Mouse (Mus musculus): ENCODE measurements at regions not wholly inside any gene's neighbourhood (a gene's known extent, or its start where the extent isn't known, plus 50 kb on each side); places are given as distances from the start of the nearest gene placed in this dataset.

GRCm38 (mm10) chr2:159981694-159982093 is 352.3 kb downstream of the Gm826 start:
- Histone ChIP-seq H3K4me2 (replicated peaks; ENCODE audit: low read depth, low read length, severe bottlenecking) (no peak overlapping the region), H3K9me3 (ENCODE audit: control insufficient read depth, low read length) (no peaks in the 10 kb centered on the region), H3K4me3 (replicated peaks; ENCODE audit: low read length) (no peak overlapping the region), H3K9ac (ENCODE audit: low read depth, low read length, severe bottlenecking) (no peak overlapping the region), H3K4me1 (ENCODE audit: control insufficient read depth, insufficient read depth, low read length) (no peaks in the 10 kb centered on the region), H3K36me3 (ENCODE audit: control insufficient read depth, insufficient read depth, low read length) (no peaks in the 10 kb centered on the region), H3K27me3 (ENCODE audit: control insufficient read depth, insufficient read depth, low read length) (no peaks in the 10 kb centered on the region), H3K27ac (replicated peaks; ENCODE audit: low read depth, low read length) (no peak overlapping the region)
- ATAC-seq (ENCODE audit: low FRiP score, low read depth) (no peak), DNase-seq (ENCODE audit: low spot score) (no peak)
- no peak for TF ChIP-seq POLR2A (IDR thresholded peaks at IDR 0.05; ENCODE audit: borderline replicate concordance, extremely low read depth, insufficient read depth, insufficient read length)
- 88% methylated on average over 3 of the region's 3 CpGs for WGBS

GRCm38 (mm10) chr2:159950369-159950768 is 383.6 kb downstream of the Gm826 start:
- DNase-seq (ENCODE audit: low spot score) (peak; percentile 17), ATAC-seq (ENCODE audit: low FRiP score, low read depth) (no peak)
- Histone ChIP-seq H3K36me3 (ENCODE audit: control insufficient read depth, insufficient read depth, low read length) (no peaks in the 10 kb centered on the region), H3K4me2 (replicated peaks; ENCODE audit: low read depth, low read length, severe bottlenecking) (no peak overlapping the region), H3K27ac (replicated peaks; ENCODE audit: low read depth, low read length) (0 out of 2 replicates have a peak overlapping the region, but pooled peaks have one; percentile 21), H3K4me1 (ENCODE audit: control insufficient read depth, insufficient read depth, low read length) (no peaks in the 10 kb centered on the region), H3K4me3 (replicated peaks; ENCODE audit: low read length) (no peak overlapping the region), H3K9me3 (ENCODE audit: control insufficient read depth, low read length) (no peaks in the 10 kb centered on the region), H3K27me3 (ENCODE audit: control insufficient read depth, insufficient read depth, low read length) (no peaks in the 10 kb centered on the region), H3K9ac (ENCODE audit: low read depth, low read length, severe bottlenecking) (no peak overlapping the region)
- TF ChIP-seq POLR2A (IDR thresholded peaks at IDR 0.05; ENCODE audit: borderline replicate concordance, extremely low read depth, insufficient read depth, insufficient read length): no peak
- WGBS: 58% methylated on average over 1 of the region's 1 CpGs

GRCm38 (mm10) chr2:159949046-159949445 is 384.9 kb downstream of the Gm826 start:
- no peak overlapping the region for H3K4me3 ChIP-seq (replicated peaks; ENCODE audit: low read length)
- no peak for ATAC-seq (ENCODE audit: low FRiP score, low read depth)

GRCm38 (mm10) chr2:159930744-159931143 is 403.2 kb downstream of the Gm826 start:
- ATAC-seq (ENCODE audit: low FRiP score, low read depth) (no peak), DNase-seq (ENCODE audit: low spot score) (no peak)
- TF ChIP-seq POLR2A (IDR thresholded peaks at IDR 0.05; ENCODE audit: borderline replicate concordance, extremely low read depth, insufficient read depth, insufficient read length): no peak

More at GRCm38 (mm10) chr2:159949046-159949445, 384.9 kb downstream of the Gm826 start:
- Histone ChIP-seq H3K9ac (ENCODE audit: low read depth, low read length, severe bottlenecking) (no peak overlapping the region), H3K27me3 (ENCODE audit: control insufficient read depth, insufficient read depth, low read length) (no peaks in the 10 kb centered on the region), H3K9me3 (ENCODE audit: control insufficient read depth, low read length) (no peaks in the 10 kb centered on the region), H3K4me1 (ENCODE audit: control insufficient read depth, insufficient read depth, low read length) (no peaks in the 10 kb centered on the region), H3K27ac (replicated peaks; ENCODE audit: low read depth, low read length) (no peak overlapping the region), H3K4me2 (replicated peaks; ENCODE audit: low read depth, low read length, severe bottlenecking) (no peak overlapping the region), H3K36me3 (ENCODE audit: control insufficient read depth, insufficient read depth, low read length) (no peaks in the 10 kb centered on the region)
- WGBS: 81% methylated on average over 4 of the region's 4 CpGs
- no peak for TF ChIP-seq POLR2A (IDR thresholded peaks at IDR 0.05; ENCODE audit: borderline replicate concordance, extremely low read depth, insufficient read depth, insufficient read length)
- no peak for DNase-seq (ENCODE audit: low spot score)

GRCm38 (mm10) chr2:159889701-159890100 is 444.3 kb downstream of the Gm826 start:
- no peaks in the 10 kb centered on the region for H3K36me3 ChIP-seq (ENCODE audit: control insufficient read depth, insufficient read depth, low read length)
- H3K9ac ChIP-seq (ENCODE audit: low read depth, low read length, severe bottlenecking): no peak overlapping the region
- no peak for ATAC-seq (ENCODE audit: low FRiP score, low read depth)
- H3K27ac ChIP-seq (replicated peaks; ENCODE audit: low read depth, low read length): no peak overlapping the region
- H3K9me3 ChIP-seq (ENCODE audit: control insufficient read depth, low read length): no peaks in the 10 kb centered on the region
- H3K4me2 ChIP-seq (replicated peaks; ENCODE audit: low read depth, low read length, severe bottlenecking): no peak overlapping the region
- H3K27me3 ChIP-seq (ENCODE audit: control insufficient read depth, insufficient read depth, low read length): no peaks in the 10 kb centered on the region
- 55% methylated on average over 2 of the region's 2 CpGs for WGBS
- DNase-seq (ENCODE audit: low spot score): no peak
- no peak for TF ChIP-seq POLR2A (IDR thresholded peaks at IDR 0.05; ENCODE audit: borderline replicate concordance, extremely low read depth, insufficient read depth, insufficient read length)
- no peak overlapping the region for H3K4me3 ChIP-seq (replicated peaks; ENCODE audit: low read length)
- peaks cover 8% of the 10 kb centered on the region; the same call in 1 of the 2 replicates for H3K4me1 ChIP-seq (ENCODE audit: control insufficient read depth, insufficient read depth, low read length)

More at GRCm38 (mm10) chr2:159930744-159931143, 403.2 kb downstream of the Gm826 start:
- Histone ChIP-seq H3K27ac (replicated peaks; ENCODE audit: low read depth, low read length) (no peak overlapping the region), H3K4me3 (replicated peaks; ENCODE audit: low read length) (no peak overlapping the region), H3K4me1 (ENCODE audit: control insufficient read depth, insufficient read depth, low read length) (no peaks in the 10 kb centered on the region), H3K36me3 (ENCODE audit: control insufficient read depth, insufficient read depth, low read length) (no peaks in the 10 kb centered on the region), H3K9ac (ENCODE audit: low read depth, low read length, severe bottlenecking) (no peak overlapping the region), H3K27me3 (ENCODE audit: control insufficient read depth, insufficient read depth, low read length) (no peaks in the 10 kb centered on the region), H3K4me2 (replicated peaks; ENCODE audit: low read depth, low read length, severe bottlenecking) (no peak overlapping the region), H3K9me3 (ENCODE audit: control insufficient read depth, low read length) (no peaks in the 10 kb centered on the region)
- WGBS: 86% methylated on average over 2 of the region's 2 CpGs

Measured in limb, embryonic 14.5 days (tissue).